Mouse (Mus musculus) heart, postnatal 0 days (tissue): Measurements from ENCODE around the gene Lrfn2.

Experiments
- CTCF ChIP-seq: IDR thresholded peaks from 2 replicates; pipeline ENCODE4 v1.5.1; 2016; ENCODE audit warnings: antibody characterized with exemption, control low read depth, low read depth
- EP300 ChIP-seq: IDR thresholded peaks from 2 replicates; pipeline ENCODE4 v1.6.1; 2016; ENCODE audit warnings: antibody characterized with exemption, low read depth

GRCm38 (mm10) chr17:49065050-49065449, 132.9 kb downstream of the Lrfn2 start:
- TF ChIP-seq EP300, result no peak
- no peak for TF ChIP-seq CTCF
